Mouse (Mus musculus) CH12.LX (cell line): ENCODE results near the gene Kcna3. TPM values are rescaled to one million over a fixed set of nuclear protein-coding genes. Genes with fewer than 3 reads are reported as not detected.

Experiments
- DNase-seq: peaks from one replicate; pipeline ENCODE4 v3.0.0-alpha.2; 2013; ENCODE audit errors: extremely low read depth
- H3K27ac ChIP-seq: 2 replicates; pipeline ENCODE4 v1.5.1; 2012; ENCODE audit warnings: low read depth, mild to moderate bottlenecking, control low read depth, moderate library complexity; ENCODE audit not compliant: insufficient read depth
- H3K27me3 ChIP-seq: replicated peaks from 2 replicates; pipeline ENCODE3; 2012; ENCODE audit warnings: inconsistent platforms
- H3K36me3 ChIP-seq, 2 experiments: replicated peaks in 1 of 2; 2 replicates each; pipeline versions ENCODE3 to v1.6.1; 2012; ENCODE audit warnings: inconsistent platforms in 1 of 2, low read length in 1 of 2, mild to moderate bottlenecking in 1 of 2, mixed read lengths in 1 of 2, moderate library complexity in 1 of 2; ENCODE audit not compliant: control insufficient read depth in 1 of 2, insufficient read depth in 1 of 2
- H3K4me1 ChIP-seq, 2 experiments: 2 replicates each; pipeline ENCODE4 v1.6.1; 2012; ENCODE audit warnings: inconsistent platforms in 1 of 2, moderate library complexity in 1 of 2; ENCODE audit not compliant: insufficient read depth in 2 of 2, control insufficient read depth in 1 of 2
- H3K4me2 ChIP-seq: 2 replicates; pipeline ENCODE4 v1.6.1; 2012; ENCODE audit warnings: low read depth, mild to moderate bottlenecking, control low read depth; ENCODE audit not compliant: poor library complexity, insufficient read depth, severe bottlenecking
- H3K4me3 ChIP-seq, 3 experiments: fragments of 150-350 bp in 1 of 3; sonication (generic) in 1 of 3; replicated peaks in 1 of 3; 2 replicates each; pipeline versions ENCODE3 to v1.5.1; 2011 to 2012; ENCODE audit warnings: low read depth in 2 of 3, low read length in 2 of 3, mild to moderate bottlenecking in 2 of 3, moderate library complexity in 2 of 3, control low read depth in 1 of 3, improper control_type of control experiment in 1 of 3, inconsistent platforms in 1 of 3, mixed read lengths in 1 of 3; ENCODE audit not compliant: poor library complexity in 1 of 3
- H3K79me2 ChIP-seq: replicated peaks from 2 replicates; pipeline ENCODE4 v1.6.1; 2012; ENCODE audit warnings: mild to moderate bottlenecking, moderate library complexity; ENCODE audit not compliant: control insufficient read depth, poor library complexity, insufficient read depth, severe bottlenecking; ENCODE audit errors: extremely low read depth
- H3K9ac ChIP-seq: 2 replicates; pipeline ENCODE4 v1.6.1; 2012; ENCODE audit warnings: low read depth, mild to moderate bottlenecking, control low read depth, moderate library complexity; ENCODE audit not compliant: insufficient read depth
- H3K9me3 ChIP-seq: replicated peaks from 2 replicates; pipeline ENCODE3; 2012; ENCODE audit warnings: low read length, inconsistent platforms, mixed read lengths
- BHLHE40 ChIP-seq: IDR thresholded peaks from 2 replicates; pipeline ENCODE4 v1.6.1; 2011; ENCODE audit warnings: mild to moderate bottlenecking, low read depth, low read length, improper control_type of control experiment
- CHD1 ChIP-seq: IDR thresholded peaks from 2 replicates; pipeline ENCODE4 v1.6.1; 2012; ENCODE audit warnings: low read depth, low read length, improper control_type of control experiment, inconsistent platforms
- CHD2 ChIP-seq: IDR thresholded peaks from 2 replicates; pipeline ENCODE4 v1.6.1; 2011; ENCODE audit warnings: low read length, improper control_type of control experiment
- E2F4 ChIP-seq: IDR thresholded peaks from 2 replicates; pipeline ENCODE4 v1.6.1; 2011; ENCODE audit warnings: low read depth, low read length, improper control_type of control experiment; ENCODE audit not compliant: insufficient replicate concordance
- ELF1 ChIP-seq: IDR thresholded peaks from 2 replicates; pipeline ENCODE4 v1.6.1; 2014; ENCODE audit warnings: low read depth, mild to moderate bottlenecking, inconsistent platforms, low read length, improper control_type of control experiment
- EP300 ChIP-seq: IDR thresholded peaks from 2 replicates; pipeline ENCODE4 v1.6.1; 2011; ENCODE audit warnings: low read length, improper control_type of control experiment
- ETS1 ChIP-seq: conservative IDR thresholded peaks from 2 replicates; pipeline ENCODE4 v1.6.1; 2012; ENCODE audit warnings: low read depth, mild to moderate bottlenecking, inconsistent platforms, low read length, improper control_type of control experiment, moderate library complexity
- GABPA ChIP-seq: IDR thresholded peaks from 2 replicates; pipeline ENCODE4 v1.6.1; 2012; ENCODE audit warnings: low read depth, low read length, improper control_type of control experiment, inconsistent platforms; ENCODE audit not compliant: insufficient replicate concordance
- HCFC1 ChIP-seq: IDR thresholded peaks from 2 replicates; pipeline ENCODE4 v1.6.1; 2012; ENCODE audit warnings: low read depth, mild to moderate bottlenecking, inconsistent platforms, low read length, improper control_type of control experiment
- IRF4 ChIP-seq: IDR thresholded peaks from 2 replicates; pipeline ENCODE4 v1.6.1; 2014; ENCODE audit warnings: low read depth, mild to moderate bottlenecking, inconsistent platforms, low read length, improper control_type of control experiment
- JUN ChIP-seq: IDR thresholded peaks from 2 replicates; pipeline ENCODE4 v1.6.1; 2011; ENCODE audit warnings: low read depth, mild to moderate bottlenecking, low read length, improper control_type of control experiment, moderate library complexity; ENCODE audit not compliant: insufficient read depth
- MAFK ChIP-seq: IDR thresholded peaks from 2 replicates; pipeline ENCODE4 v1.6.1; 2011; ENCODE audit warnings: low read length, improper control_type of control experiment; ENCODE audit not compliant: insufficient replicate concordance
- MAZ ChIP-seq: IDR thresholded peaks from 2 replicates; pipeline ENCODE4 v1.6.1; 2012; ENCODE audit warnings: low read depth, mild to moderate bottlenecking, inconsistent platforms, low read length, improper control_type of control experiment, moderate library complexity
- MXI1 ChIP-seq: IDR thresholded peaks from 2 replicates; pipeline ENCODE4 v1.6.1; 2011; ENCODE audit warnings: mild to moderate bottlenecking, low read depth, low read length, improper control_type of control experiment
- MYC ChIP-seq: IDR thresholded peaks from 2 replicates; pipeline ENCODE4 v1.6.1; 2011; ENCODE audit warnings: low read depth, mild to moderate bottlenecking, improper control_type of control experiment, low read length
- NELFE ChIP-seq: IDR thresholded peaks from 2 replicates; pipeline ENCODE4 v1.6.1; 2011; ENCODE audit warnings: low read depth, low read length, improper control_type of control experiment
- POLR2AphosphoS2 ChIP-seq: IDR thresholded peaks from 2 replicates; pipeline ENCODE4 v1.6.1; 2011; ENCODE audit warnings: low read depth, low read length, improper control_type of control experiment
- RCOR1 ChIP-seq: conservative IDR thresholded peaks from 2 replicates; pipeline ENCODE4 v1.6.1; 2012; ENCODE audit warnings: low read depth, mild to moderate bottlenecking, inconsistent platforms, low read length, improper control_type of control experiment
- TBP ChIP-seq: conservative IDR thresholded peaks from 2 replicates; pipeline ENCODE4 v1.6.1; 2011; ENCODE audit warnings: low read depth, low read length, improper control_type of control experiment
- TCF12 ChIP-seq: IDR thresholded peaks from 2 replicates; pipeline ENCODE4 v1.6.1; 2014; ENCODE audit warnings: low read depth, mild to moderate bottlenecking, inconsistent platforms, low read length, improper control_type of control experiment
- UBTF ChIP-seq: IDR thresholded peaks from 2 replicates; pipeline ENCODE4 v1.6.1; 2012; ENCODE audit warnings: low read depth, mild to moderate bottlenecking, inconsistent platforms, low read length, improper control_type of control experiment, moderate library complexity
- ZC3H11A ChIP-seq: IDR thresholded peaks from 2 replicates; pipeline ENCODE4 v1.6.1; 2012; ENCODE audit warnings: low read depth, mild to moderate bottlenecking, inconsistent platforms, low read length, improper control_type of control experiment
- ZKSCAN1 ChIP-seq: IDR thresholded peaks from 2 replicates; pipeline ENCODE4 v1.6.1; 2012; ENCODE audit warnings: low read depth, inconsistent platforms, low read length, improper control_type of control experiment, borderline replicate concordance
- ZNF384 ChIP-seq: IDR thresholded peaks from 2 replicates; pipeline ENCODE4 v1.6.1; 2012; ENCODE audit warnings: low read depth, low read length, improper control_type of control experiment, inconsistent platforms
- dilution Hi-C: fragments of 300-500 bp; cut with MboI; formaldehyde crosslinking; loops from 2 replicates; pipeline ENCODE4 v1.14.3; 2020; ENCODE audit warnings: low sequenced_read_pairs; ENCODE audit not compliant: extremely low pct_unique_long_range_greater_than_20kb, extremely low pct_ligation_motif_present
- in situ Hi-C: fragments of 300-500 bp; cut with MboI; formaldehyde crosslinking; loops from 3 replicates; pipeline ENCODE4 v1.14.3; 2019; ENCODE audit warnings: low sequenced_read_pairs, low pct_ligation_motif_present, low pct_unique_long_range_greater_than_20kb, mixed read lengths
- polyA plus RNA-seq: library from polyadenylated mRNA; unstranded; fragments of >175 nt; gene quantifications from 2 replicates; pipeline ENCODE4 v1.2.1, GENCODE M21; 2012; ENCODE audit warnings: low read depth; ENCODE audit not compliant: insufficient read length
- total RNA-seq, 2 experiments: library from RNA; depleted of rRNA; stranded (reverse); fragments of 300-350 nt in 1 of 2; fragments of >200 nt in 1 of 2; gene quantifications; 2 replicates each; pipeline ENCODE4 v1.2.3; 2012 to 2014

Kcna3 gene
- total and polyA plus RNA-seq, 3 experiments = 0.85 TPM; not detected in 2

DNA sequence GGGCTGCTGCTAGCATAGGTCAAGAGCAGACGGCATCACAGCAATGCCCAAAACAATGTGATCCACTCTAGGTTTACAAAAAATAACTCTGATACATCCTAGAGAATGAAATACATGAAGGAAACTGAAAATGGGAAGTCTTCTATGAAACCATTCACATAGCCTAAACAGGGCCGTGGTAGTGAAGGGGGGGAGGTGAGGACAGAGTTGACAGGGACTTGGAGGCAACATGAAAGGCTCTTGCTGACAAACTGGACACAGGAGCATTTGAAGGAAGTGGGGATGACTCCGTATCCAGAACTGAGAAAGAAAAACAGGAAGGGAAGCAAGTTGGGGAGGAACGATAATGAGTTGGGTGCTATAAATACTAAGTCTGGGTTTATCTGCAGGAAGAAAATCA is 4.4 kb upstream of the Kcna3 start:
- no peaks in the 10 kb centered on the region for H3K79me2 ChIP-seq
- H3K4me1 ChIP-seq = peaks cover 2 to 8% of the 10 kb centered on the region in 2 experiments; a peak in 1 of 4 replicates
- H3K4me2 ChIP-seq = no peak overlapping the region
- in situ Hi-C loops (no loop called here), dilution Hi-C loops (no loop called here)
- H3K27ac ChIP-seq = no peak overlapping the region
- H3K27me3 ChIP-seq = peaks cover 4% of the 10 kb centered on the region
- H3K9me3 ChIP-seq = peaks cover 11% of the 10 kb centered on the region
- no peak for TF ChIP-seq HCFC1
- TF ChIP-seq NELFE = no peak
- no peak for TF ChIP-seq POLR2AphosphoS2
- TF ChIP-seq RCOR1 = no peak
- no peak for TF ChIP-seq ZNF384
- TF ChIP-seq ZC3H11A = no peak
- no peak for TF ChIP-seq GABPA
- TF ChIP-seq MAZ = no peak
- no peak for DNase-seq
- no peaks in the 10 kb centered on the region for H3K36me3 ChIP-seq
- no peak overlapping the region for H3K9ac ChIP-seq
- no peak overlapping the region for H3K4me3 ChIP-seq

DNA sequence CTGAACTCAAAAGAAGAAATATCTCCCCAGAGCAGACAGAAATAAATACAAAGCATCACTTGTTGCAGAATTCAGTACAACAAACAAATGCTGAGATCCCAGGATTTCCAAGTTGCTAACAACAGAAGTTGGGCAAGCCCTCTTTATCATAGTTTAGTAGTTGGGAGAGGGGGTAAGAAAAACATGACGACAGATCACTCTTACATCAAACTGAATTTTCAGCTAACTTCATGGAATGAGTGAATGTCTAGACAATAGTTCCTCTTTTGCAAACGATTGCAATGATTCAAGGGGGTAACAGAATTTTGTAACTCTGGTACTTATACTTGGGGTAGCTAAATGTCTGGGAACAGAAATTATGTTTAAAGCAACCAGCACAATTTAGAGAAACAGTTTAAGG is 1.2 kb upstream of the Kcna3 start:
- TF ChIP-seq MYC = no peak
- TF ChIP-seq CHD1 = no peak
- TF ChIP-seq UBTF = no peak
- no peak for TF ChIP-seq JUN
- TF ChIP-seq MAFK = no peak
- TF ChIP-seq EP300 = no peak
- no peak for TF ChIP-seq E2F4
- no peak for TF ChIP-seq GABPA
- no peak for TF ChIP-seq HCFC1
- no peak for TF ChIP-seq MXI1
- TF ChIP-seq TBP = no peak
- no peak for TF ChIP-seq BHLHE40
- no peak for TF ChIP-seq ZKSCAN1
- TF ChIP-seq IRF4 = no peak
- TF ChIP-seq ELF1 = no peak
- no peak for TF ChIP-seq CHD2
- TF ChIP-seq TCF12 = no peak
- TF ChIP-seq MAZ = no peak
- TF ChIP-seq ETS1 = no peak
- no peak for TF ChIP-seq NELFE
- in situ Hi-C loops = no loop called here
- H3K79me2 ChIP-seq = no peaks in the 10 kb centered on the region
- H3K27ac ChIP-seq = no peak overlapping the region
- peaks cover 4% of the 10 kb centered on the region for H3K27me3 ChIP-seq
- peaks cover 19% of the 10 kb centered on the region for H3K9me3 ChIP-seq
- no peak overlapping the region for H3K4me2 ChIP-seq
- H3K9ac ChIP-seq = no peak overlapping the region
- H3K4me1 ChIP-seq = peaks cover 2 to 30% of the 10 kb centered on the region in 2 experiments; a peak in 2 of 4 replicates
- no peak for DNase-seq
- no peaks in the 10 kb centered on the region for H3K36me3 ChIP-seq
- no peak overlapping the region for H3K4me3 ChIP-seq
- dilution Hi-C loops = no loop called here
